Mouse (Mus musculus) cerebellum, adult 2 months (tissue): ENCODE data around the gene Pappa. TPM values are rescaled to one million over a fixed set of nuclear protein-coding genes. Genes with fewer than 3 reads are reported as not detected.

Source experiments
- DNase-seq, 2 experiments: peaks; one replicate each; pipeline ENCODE4 v3.0.0; 2021
- H3K27ac ChIP-seq: fragments of 200-500 bp; 2 replicates; pipeline ENCODE4 v1.5.1; 2012; ENCODE audit warnings: low read length, control low read depth, inconsistent platforms; ENCODE audit not compliant: insufficient read depth
- H3K27me3 ChIP-seq: fragments of 200-500 bp; 2 replicates; pipeline ENCODE4 v1.6.1; 2012; ENCODE audit warnings: inconsistent platforms, mild to moderate bottlenecking, low read length, moderate library complexity; ENCODE audit not compliant: control insufficient read depth, insufficient read depth
- H3K4me1 ChIP-seq: fragments of 200-500 bp; 2 replicates; pipeline ENCODE4 v1.6.1; 2011; ENCODE audit warnings: low read length; ENCODE audit not compliant: control insufficient read depth, insufficient read depth
- H3K4me3 ChIP-seq: fragments of 200-500 bp; replicated peaks from 2 replicates; pipeline ENCODE3; 2011; ENCODE audit warnings: mild to moderate bottlenecking, low read depth, low read length, control low read depth; ENCODE audit not compliant: insufficient read depth
- CTCF ChIP-seq: fragments of 200-500 bp; IDR thresholded peaks from 2 replicates; pipeline ENCODE4 v1.5.1; 2011; ENCODE audit warnings: low read depth, mild to moderate bottlenecking, control low read depth, low read length, moderate library complexity, borderline replicate concordance; ENCODE audit not compliant: insufficient read depth
- POLR2A ChIP-seq: fragments of 200-500 bp; IDR thresholded peaks from 2 replicates; pipeline ENCODE4 v1.6.1; 2011; ENCODE audit warnings: low read length, control low read depth, borderline replicate concordance; ENCODE audit not compliant: insufficient read depth
- WGBS: fragments of 180-500 bp; shearing (Covaris S2); methylation state at CpG from one replicate; pipeline ENCODE4 v1.1.7; 2018; 5-methylcytosine and 5-hydroxymethylcytosine counted together
- polyA plus RNA-seq: library from polyadenylated mRNA; depleted of rRNA; stranded (reverse); fragments of >200 nt; gene quantifications from 2 replicates; pipeline ENCODE4 v1.2.3, GENCODE M21; 2012

Pappa gene
- polyA plus RNA-seq, 1 experiment: 2.0 TPM

DNA sequence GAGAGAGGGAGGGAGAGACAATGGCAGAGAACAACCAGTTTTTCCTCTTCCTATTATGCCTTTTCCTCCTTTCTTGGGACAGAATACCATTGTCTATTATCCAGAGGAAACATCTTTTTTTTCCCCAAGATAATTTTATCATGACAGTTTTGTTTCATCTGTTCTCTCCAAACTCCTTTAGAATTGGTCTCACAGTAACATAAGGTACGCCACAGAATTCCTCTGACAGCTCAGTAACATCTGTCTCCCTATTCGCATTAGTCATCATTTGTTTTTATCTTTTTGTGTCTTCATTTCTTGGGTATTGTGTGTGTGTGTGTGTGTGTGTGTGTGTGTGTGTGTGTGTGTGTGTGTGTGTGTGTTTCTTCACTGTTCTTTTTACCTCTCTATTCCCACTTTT, 201.8 kb downstream of the Pappa start:
- DNase-seq: no peak
- TF ChIP-seq POLR2A (no peak), CTCF (no peak)
- no peak overlapping the region for H3K4me3 ChIP-seq
- 92% methylated on average over 2 of the region's 2 CpGs for WGBS
- H3K27ac ChIP-seq: no peak overlapping the region
- H3K4me1 ChIP-seq: no peaks in the 10 kb centered on the region
- no peaks in the 10 kb centered on the region for H3K27me3 ChIP-seq

DNA sequence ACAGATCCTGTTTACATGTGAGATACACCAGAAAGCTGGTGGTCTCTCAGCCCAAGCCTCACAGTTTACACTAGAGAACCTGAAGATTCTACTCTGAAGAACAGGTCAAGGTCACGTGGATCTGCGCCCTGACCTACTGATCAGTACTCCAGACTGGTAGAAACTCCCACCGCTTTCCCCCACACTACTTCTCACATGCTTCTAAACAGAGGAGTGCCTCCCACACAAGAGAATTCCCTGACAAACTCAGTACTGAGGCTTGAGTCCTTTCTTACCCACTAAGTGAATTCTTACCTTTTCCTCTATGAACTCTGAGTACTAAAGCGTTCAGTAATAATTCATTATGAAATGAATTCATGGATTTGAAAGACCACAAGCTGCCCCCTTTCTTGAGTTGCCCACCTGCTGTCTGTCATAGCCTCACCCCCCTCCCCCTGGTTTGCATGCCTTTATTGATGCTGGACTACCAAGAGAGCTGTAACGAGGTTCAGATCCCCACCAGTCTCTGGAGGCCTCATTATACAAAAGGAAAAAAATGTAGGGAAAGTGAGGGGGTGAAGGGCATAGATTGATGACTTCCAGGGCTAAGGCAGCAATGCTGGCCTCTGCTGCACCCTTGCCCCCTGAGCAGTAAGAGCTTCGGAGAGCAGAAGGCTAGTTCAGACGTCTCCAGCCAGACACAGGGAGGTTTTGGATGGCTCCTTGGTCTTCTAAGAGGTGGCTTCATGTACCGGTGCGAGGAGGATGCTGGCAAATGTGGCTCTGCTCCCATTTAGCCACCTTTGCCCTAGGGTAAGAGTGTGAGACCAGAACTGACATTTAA, 204.7 kb downstream of the Pappa start:
- TF ChIP-seq CTCF: no peak
- no peak for TF ChIP-seq POLR2A
- H3K27ac ChIP-seq: no peak overlapping the region
- no peak for DNase-seq
- no peaks in the 10 kb centered on the region for H3K4me1 ChIP-seq
- H3K4me3 ChIP-seq: no peak overlapping the region
- no peaks in the 10 kb centered on the region for H3K27me3 ChIP-seq
- WGBS: 69% methylated on average over 9 of the region's 9 CpGs

DNA sequence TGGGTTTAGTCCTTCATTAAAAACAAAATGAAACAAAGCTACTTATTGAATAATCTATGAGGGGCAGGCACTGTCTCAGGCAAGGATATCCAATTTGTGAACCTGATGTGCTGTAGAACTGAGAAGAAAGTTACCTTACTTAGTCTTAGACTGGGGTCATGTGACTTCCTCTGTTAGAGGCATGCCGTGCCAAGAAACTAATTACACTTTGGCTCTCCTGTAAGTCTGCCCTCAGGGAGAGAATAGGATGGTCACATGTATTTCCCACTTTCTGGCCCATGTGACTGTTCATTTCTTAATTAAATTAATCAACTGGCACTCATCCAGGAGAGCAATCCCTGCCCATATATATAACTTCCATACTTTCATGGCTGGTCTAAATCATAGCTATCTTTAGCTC, 209.7 kb downstream of the Pappa start:
- TF ChIP-seq POLR2A: no peak
- TF ChIP-seq CTCF: no peak
- Histone ChIP-seq H3K27ac (no peak overlapping the region), H3K27me3 (no peaks in the 10 kb centered on the region), H3K4me3 (no peak overlapping the region), H3K4me1 (no peaks in the 10 kb centered on the region)
- 11% methylated on average over 1 of the region's 1 CpGs for WGBS
- no peak for DNase-seq

DNA sequence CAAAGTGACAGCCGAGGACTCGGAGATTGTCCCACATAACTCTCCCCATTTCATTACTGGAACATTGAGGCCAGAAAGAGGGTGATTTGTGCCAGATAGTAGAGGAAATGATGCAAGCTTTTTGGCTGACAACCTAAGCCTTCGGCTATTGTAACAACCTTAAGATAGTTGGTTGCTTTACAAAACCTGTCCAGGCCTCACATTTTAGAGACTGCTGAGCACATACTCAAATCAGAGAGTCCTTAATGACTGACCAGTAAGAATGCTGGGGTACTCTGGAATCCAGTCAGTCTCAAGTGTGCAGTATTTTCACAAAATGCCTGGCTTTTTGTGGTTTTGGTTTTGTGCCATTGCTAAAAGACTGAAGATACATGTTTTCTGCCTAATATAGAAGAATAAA, 217.8 kb downstream of the Pappa start:
- Histone ChIP-seq H3K27me3 (no peaks in the 10 kb centered on the region), H3K4me3 (no peak overlapping the region), H3K4me1 (no peaks in the 10 kb centered on the region), H3K27ac (no peak overlapping the region)
- no peak for DNase-seq
- TF ChIP-seq CTCF (no peak), POLR2A (no peak)
- 51% methylated on average over 3 of the region's 3 CpGs for WGBS

DNA sequence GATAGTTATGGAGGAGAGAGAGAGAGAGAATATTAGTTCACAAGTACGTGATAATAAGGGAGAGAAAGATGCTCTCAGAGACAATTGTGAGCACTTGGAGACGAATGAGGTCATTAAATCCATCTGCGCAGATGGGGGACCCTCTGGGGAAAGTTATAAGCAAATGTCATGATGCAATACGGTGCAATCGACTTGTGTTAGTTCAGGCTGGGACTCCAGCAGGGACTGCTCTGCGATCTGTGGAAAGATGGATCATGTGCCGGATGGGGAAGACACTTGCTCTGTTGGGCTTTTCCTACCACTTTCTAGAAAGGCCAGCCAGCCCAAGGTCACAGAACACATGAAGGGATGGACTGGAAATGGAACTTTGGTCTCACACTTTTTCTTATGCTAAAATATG, 226.5 kb downstream of the Pappa start:
- H3K4me3 ChIP-seq: no peak overlapping the region
- WGBS: 74% methylated on average over 7 of the region's 7 CpGs
- H3K4me1 ChIP-seq: no peaks in the 10 kb centered on the region; the same call in 1 of the 2 replicates
- no peaks in the 10 kb centered on the region for H3K27me3 ChIP-seq
- no peak for TF ChIP-seq POLR2A
- DNase-seq: no peak
- no peak overlapping the region for H3K27ac ChIP-seq

DNA sequence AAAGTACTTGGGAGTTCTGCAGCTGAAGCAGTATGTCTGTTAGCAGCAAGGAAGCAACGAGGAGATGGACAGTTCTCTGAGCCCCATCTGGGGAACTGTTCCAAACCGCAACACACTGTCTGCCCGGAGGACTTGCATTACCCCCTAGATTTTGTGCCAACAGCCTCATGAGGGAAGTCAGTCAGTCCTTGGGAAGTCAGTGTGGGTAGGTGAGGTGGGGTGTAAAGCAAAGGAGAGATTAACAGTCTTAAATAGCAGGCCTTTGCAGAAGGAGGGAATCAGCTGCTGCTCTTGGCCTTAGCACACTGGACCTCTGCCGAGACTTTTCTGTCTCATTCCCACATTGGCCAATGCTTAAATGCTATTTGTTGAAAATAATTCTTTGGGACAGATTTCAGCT, 230.6 kb downstream of the Pappa start:
- H3K27me3 ChIP-seq: no peaks in the 10 kb centered on the region
- TF ChIP-seq POLR2A: no peak
- no peak for TF ChIP-seq CTCF

DNA sequence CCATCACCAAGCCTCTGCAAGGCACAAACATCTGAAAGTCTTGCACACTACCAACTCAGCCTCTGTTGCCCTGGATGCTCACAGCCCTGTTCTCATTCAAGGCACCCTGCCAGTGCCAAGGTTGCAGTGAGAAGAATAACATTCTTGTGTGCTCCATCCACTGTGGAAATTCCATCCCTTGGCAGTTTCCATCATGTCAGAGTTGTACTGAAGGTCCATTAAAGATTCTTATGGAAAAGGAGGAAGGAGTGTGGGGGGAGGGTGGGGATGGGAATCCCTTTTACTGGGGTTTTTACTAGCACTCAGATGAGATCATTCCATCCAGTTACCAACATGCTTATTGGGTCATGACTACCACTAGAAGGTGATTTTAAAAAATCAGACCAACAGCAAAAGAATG, 243.2 kb downstream of the Pappa start:
- TF ChIP-seq CTCF (no peak), POLR2A (no peak)
- no peaks in the 10 kb centered on the region for H3K4me1 ChIP-seq

More for the DNA sequence above, 230.6 kb downstream of the Pappa start:
- DNase-seq: peak in 1 of 2 experiments; percentile 24
- Histone ChIP-seq H3K4me3 (no peak overlapping the region), H3K27ac (no peak overlapping the region), H3K4me1 (no peaks in the 10 kb centered on the region; the same call in 1 of the 2 replicates)
- WGBS: 21% methylated on average over 4 of the region's 4 CpGs

DNA sequence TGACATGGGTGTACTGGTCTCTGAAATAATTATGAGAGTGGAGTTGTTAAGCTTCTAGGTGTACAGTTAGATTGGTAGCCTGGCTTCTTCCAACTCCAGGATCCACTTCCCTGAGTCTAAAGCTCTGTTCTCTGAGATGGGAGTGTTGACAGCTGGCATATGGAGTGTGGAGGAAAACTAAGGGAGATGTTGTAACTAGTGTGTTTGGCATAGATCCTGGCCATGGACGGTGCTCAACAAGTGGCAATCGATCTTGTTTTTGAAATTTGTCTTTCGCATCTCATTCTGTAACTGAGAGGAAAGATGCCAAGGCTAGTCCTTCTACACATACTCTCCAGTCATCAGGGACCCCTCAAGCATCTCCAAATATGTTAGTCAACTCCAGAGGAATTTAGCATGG, 248.8 kb downstream of the Pappa start:
- 50% methylated on average over 3 of the region's 3 CpGs for WGBS
- no peak for TF ChIP-seq POLR2A
- TF ChIP-seq CTCF: no peak
- Histone ChIP-seq H3K27me3 (no peaks in the 10 kb centered on the region), H3K27ac (no peak overlapping the region), H3K4me1 (no peaks in the 10 kb centered on the region), H3K4me3 (no peak overlapping the region)
- DNase-seq: no peak

More for the DNA sequence above, 243.2 kb downstream of the Pappa start:
- Histone ChIP-seq H3K27me3 (no peaks in the 10 kb centered on the region), H3K4me3 (no peak overlapping the region), H3K27ac (no peak overlapping the region)
- no peak for DNase-seq
